Mouse (Mus musculus) T-helper 1 cell (primary cell): ENCODE data around the gene Atp13a2.

ENCODE experiments used
- in situ Hi-C: fragments of 300-600 bp; cut with MboI, MseI; formaldehyde crosslinking; loops from one replicate; pipeline ENCODE4 v1.15.1; 2025; ENCODE audit warnings: high pct_unique_total_duplicates

Atp13a2 gene

DNA sequence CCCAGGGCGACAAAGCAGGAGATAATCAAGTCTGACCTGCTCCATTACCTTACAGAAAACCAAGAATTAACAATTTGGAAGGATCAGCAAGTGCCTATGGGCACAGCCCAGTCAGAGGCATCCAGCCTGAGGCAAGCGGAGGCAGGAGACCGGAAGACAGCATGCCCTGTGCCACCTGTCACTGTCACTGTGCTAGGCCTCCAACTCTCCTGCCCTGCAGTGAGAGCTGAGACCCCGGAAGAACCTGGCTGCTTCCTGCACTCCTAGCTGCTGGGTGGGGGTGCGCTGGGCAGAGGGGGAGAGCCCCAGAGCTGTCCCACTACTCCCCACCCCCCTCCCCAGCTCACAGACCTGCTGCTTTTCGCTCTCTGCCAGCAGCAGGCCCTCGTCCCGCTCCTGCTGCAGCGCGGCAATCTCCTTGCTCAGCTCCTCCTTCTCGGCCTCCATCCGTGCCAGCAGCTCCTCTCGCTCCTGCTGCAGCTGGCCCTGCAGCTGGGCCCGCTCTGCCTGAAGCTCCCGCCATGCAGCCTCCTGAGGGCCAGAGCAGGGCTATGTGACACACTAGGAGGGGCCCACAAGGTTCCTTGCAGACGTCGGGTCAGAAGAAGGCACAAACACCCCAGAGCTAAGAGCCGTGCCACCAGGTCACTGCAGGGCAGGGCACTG lies 44.0 kb downstream of the Atp13a2 start:
- in situ Hi-C loops: no loop called here

GRCm38 (mm10) chr4:141031733-141032132 lies 45.1 kb downstream of the Atp13a2 start:
- in situ Hi-C loops: no loop called here

GRCm38 (mm10) chr4:141033606-141034549 lies 47.2 kb downstream of the Atp13a2 start:
- in situ Hi-C loops: no loop called here

DNA sequence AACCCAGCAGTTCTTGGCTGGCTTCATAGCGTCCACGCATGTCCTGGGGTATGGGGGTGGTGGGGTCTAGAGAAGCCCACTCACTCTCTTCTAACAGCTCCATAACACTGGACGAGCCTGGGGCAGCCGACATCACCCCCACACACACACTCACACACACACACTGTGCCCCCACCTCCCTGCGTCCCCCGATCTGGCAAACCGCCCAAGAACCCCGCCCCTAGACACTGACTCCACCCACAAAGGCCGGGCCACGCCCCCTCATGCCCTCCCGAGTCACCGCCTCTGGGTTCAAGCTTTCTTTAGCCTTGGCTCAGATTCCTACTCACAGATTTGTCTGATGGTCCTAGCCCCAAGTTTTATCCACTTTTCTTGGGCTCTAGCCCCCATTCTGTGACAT lies 54.4 kb downstream of the Atp13a2 start:
- in situ Hi-C loops: no loop called here

DNA sequence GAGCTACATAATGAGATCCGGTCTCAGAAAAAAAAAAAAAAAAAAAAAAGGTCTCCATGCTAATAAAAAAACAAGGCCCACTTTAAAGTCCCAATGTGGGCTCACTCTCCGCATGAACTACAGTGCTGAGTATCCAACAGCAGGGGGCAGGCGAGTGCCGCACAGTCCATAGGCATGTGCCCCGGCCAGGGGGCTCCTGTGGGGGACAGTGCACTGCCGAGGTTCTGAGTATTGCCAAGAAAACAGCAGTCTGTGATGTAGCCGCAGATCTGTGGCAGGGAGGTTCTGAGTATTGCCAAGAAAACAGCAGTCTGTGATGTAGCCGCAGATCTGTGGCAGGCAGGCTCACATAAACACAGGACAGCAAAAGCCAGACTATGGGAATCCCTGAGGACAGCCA lies 58.1 kb downstream of the Atp13a2 start:
- in situ Hi-C loops: no loop called here

DNA sequence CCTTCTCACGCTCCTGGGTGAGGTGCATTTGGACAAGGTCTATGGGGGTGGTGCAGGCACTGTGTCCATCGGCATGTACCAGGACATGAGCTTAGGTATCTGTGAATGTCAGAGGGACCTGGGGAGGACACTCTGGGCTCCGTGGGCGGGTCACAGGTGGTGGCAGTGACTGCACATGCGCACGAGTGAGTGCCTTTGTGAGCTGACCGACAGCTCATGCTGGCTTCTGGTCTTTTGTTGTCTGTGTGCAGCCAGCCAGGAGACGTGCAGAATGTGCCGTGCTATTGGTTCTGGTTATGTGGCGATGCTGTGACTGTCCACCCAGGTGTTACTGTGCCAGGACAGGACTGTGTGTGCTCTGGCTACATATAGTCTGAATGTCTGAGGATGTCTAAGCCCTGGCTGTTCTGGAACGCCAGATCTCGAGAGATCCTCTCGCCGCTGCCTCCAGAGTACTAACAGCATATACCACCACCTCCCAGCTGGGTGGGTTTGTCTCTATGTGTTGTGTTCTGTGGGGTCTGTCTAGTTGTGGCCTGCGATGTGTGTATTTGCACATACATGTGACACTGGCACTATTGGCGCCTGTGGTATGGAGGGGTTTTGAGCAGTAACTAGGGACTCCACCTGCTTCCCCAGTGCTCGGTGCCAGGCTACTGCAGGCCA lies 62.3 kb downstream of the Atp13a2 start:
- in situ Hi-C loops: no loop called here

- in situ Hi-C loops: no loop called here
These were observed 62.8 kb downstream of the Atp13a2 start for GRCm38 (mm10) chr4:141049476-141049835.

DNA sequence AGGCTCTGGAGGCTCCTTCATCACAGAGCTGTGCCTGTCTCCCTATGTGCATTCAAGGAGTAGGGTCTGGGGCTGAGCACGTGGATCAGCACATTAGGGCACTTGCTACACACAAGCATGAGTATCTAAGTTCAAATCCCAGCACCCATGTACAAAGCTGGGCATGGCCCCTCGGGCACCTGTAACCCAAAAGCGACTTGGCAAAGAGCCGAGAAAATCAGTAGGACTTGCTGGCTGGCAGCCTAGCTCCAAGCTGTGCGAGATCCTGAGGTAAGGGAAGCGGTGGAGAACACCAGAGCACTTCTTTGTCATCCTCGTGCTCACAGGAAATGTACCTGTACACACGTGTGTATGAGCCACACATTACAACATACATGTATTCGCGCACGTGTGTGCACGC lies 65.8 kb downstream of the Atp13a2 start:
- in situ Hi-C loops: no loop called here

GRCm38 (mm10) chr4:141053138-141053537 lies 66.5 kb downstream of the Atp13a2 start:
- in situ Hi-C loops: no loop called here

DNA sequence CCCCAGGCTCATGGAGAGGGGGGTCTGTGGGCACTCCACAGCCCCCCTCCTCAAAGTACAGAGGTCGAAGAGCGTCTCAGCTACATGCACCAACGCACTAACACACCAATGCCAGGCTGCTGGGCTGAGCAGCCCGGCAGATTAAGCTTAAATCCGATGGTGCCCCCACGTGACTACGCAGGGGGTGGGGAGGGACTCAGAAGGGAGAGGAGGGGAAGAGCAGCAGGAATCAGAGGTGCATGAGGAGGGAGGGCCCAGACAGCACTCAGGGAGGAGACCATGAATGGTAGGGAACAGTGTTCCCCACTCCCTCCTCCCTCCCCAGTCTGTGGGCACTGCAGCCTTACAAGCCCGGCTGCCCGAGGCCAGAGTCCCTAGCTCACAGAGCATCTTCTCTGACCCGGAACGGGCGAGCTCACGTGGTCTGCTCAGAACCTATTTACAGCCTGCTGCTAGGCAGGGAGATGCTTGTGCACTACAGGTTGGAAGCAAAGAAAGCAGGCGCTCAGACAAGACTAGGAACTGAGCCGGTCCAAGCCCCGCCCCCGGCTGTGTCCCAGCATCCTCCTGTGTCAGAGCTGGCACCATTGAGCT lies 67.0 kb downstream of the Atp13a2 start:
- in situ Hi-C loops: no loop called here
